Mouse (Mus musculus): ENCODE results near the gene Olfr922. TPM values are rescaled to one million over a fixed set of nuclear protein-coding genes. Genes with fewer than 3 reads are reported as not detected.

Olfr922 gene
- polyA plus RNA-seq, 1 experiment from 2014 or later: not detected

Other genes starting within 250 kb of the Olfr922 start
- gene Olfr912, start 234.4 kb upstream of the Olfr922 start, polyA plus RNA-seq (2014; fragmentation: Nextera tagmentation; extraction: Ambion mirVana): not detected in 2 replicates
- not detected in 2 replicates for gene Olfr913, start 221.9 kb upstream of the Olfr922 start, polyA plus RNA-seq (2014; fragmentation: Nextera tagmentation; extraction: Ambion mirVana)
- gene Olfr914, start 209.5 kb upstream of the Olfr922 start, polyA plus RNA-seq (2014; fragmentation: Nextera tagmentation; extraction: Ambion mirVana): not detected in 2 replicates
- not detected in 2 replicates for gene Olfr916, start 154.7 kb upstream of the Olfr922 start, polyA plus RNA-seq (2014; fragmentation: Nextera tagmentation; extraction: Ambion mirVana)
- gene Olfr917, start 148.8 kb upstream of the Olfr922 start, polyA plus RNA-seq (2014; fragmentation: Nextera tagmentation; extraction: Ambion mirVana): not detected in 2 replicates
- gene Olfr918, start 140.0 kb upstream of the Olfr922 start, polyA plus RNA-seq (2014; fragmentation: Nextera tagmentation; extraction: Ambion mirVana): not detected in 2 replicates
- not detected in 2 replicates for gene Olfr919, start 110.9 kb upstream of the Olfr922 start, polyA plus RNA-seq (2014; fragmentation: Nextera tagmentation; extraction: Ambion mirVana)
- 11.5 and 19.9 TPM in 2 replicates for gene Vwa5a, start 96.3 kb upstream of the Olfr922 start, polyA plus RNA-seq (2014; fragmentation: Nextera tagmentation; extraction: Ambion mirVana)
- 0.05 TPM in 1 of 2 replicates, not detected in the other for gene Olfr920, start 62.3 kb upstream of the Olfr922 start, polyA plus RNA-seq (2014; fragmentation: Nextera tagmentation; extraction: Ambion mirVana)
- not detected in 2 replicates for gene Olfr921, start 41.5 kb upstream of the Olfr922 start, polyA plus RNA-seq (2014; fragmentation: Nextera tagmentation; extraction: Ambion mirVana)
- gene Olfr923, start 11.9 kb downstream of the Olfr922 start, polyA plus RNA-seq (2014; fragmentation: Nextera tagmentation; extraction: Ambion mirVana): not detected in 2 replicates
- gene Olfr924, start 29.8 kb downstream of the Olfr922 start, polyA plus RNA-seq (2014; fragmentation: Nextera tagmentation; extraction: Ambion mirVana): not detected in 2 replicates
- gene Olfr26, start 40.4 kb downstream of the Olfr922 start, polyA plus RNA-seq (2014; fragmentation: Nextera tagmentation; extraction: Ambion mirVana): not detected in 2 replicates
- gene Olfr926, start 62.5 kb downstream of the Olfr922 start, polyA plus RNA-seq (2014; fragmentation: Nextera tagmentation; extraction: Ambion mirVana): not detected in 2 replicates
- gene Olfr930, start 115.2 kb downstream of the Olfr922 start, polyA plus RNA-seq (2014; fragmentation: Nextera tagmentation; extraction: Ambion mirVana): not detected in 2 replicates
- gene Olfr933, start 157.7 kb downstream of the Olfr922 start, polyA plus RNA-seq (2014; fragmentation: Nextera tagmentation; extraction: Ambion mirVana): not detected in 2 replicates
- not detected in 2 replicates for gene Olfr934, start 173.7 kb downstream of the Olfr922 start, polyA plus RNA-seq (2014; fragmentation: Nextera tagmentation; extraction: Ambion mirVana)
- not detected in 2 replicates for gene Olfr935, start 185.1 kb downstream of the Olfr922 start, polyA plus RNA-seq (2014; fragmentation: Nextera tagmentation; extraction: Ambion mirVana)
- not detected in 2 replicates for gene Olfr146, start 208.8 kb downstream of the Olfr922 start, polyA plus RNA-seq (2014; fragmentation: Nextera tagmentation; extraction: Ambion mirVana)

Data from kidney, embryonic 14.5 days (tissue).